Mouse (Mus musculus) thymus, adult 2 months (tissue): ENCODE measurements around the gene Nkiras2.

ENCODE experiments used
- CTCF ChIP-seq: fragments of 200-500 bp; IDR thresholded peaks from 2 replicates; pipeline ENCODE4 v1.5.1; 2012; ENCODE audit warnings: mild to moderate bottlenecking, control low read depth, low read length, moderate library complexity, borderline replicate concordance; ENCODE audit not compliant: control insufficient read depth, poor library complexity, insufficient read depth; ENCODE audit errors: extremely low read depth
- POLR2A ChIP-seq: fragments of 200-500 bp; IDR thresholded peaks from 2 replicates; pipeline ENCODE4 v1.6.1; 2012; ENCODE audit warnings: mild to moderate bottlenecking, low read length, control low read depth, moderate library complexity; ENCODE audit not compliant: control insufficient read depth, poor library complexity, insufficient read depth; ENCODE audit errors: extremely low read depth

GRCm38 (mm10) chr11:100582836-100583235 lies 36.2 kb upstream of the Nkiras2 start:
- TF ChIP-seq CTCF (no peak), POLR2A (no peak)
